Mouse (Mus musculus): ENCODE data around the gene Fam43b. TPM values are rescaled to one million over a fixed set of nuclear protein-coding genes. Genes with fewer than 3 reads are reported as not detected.

Gene Fam43b
- polyA plus RNA-seq, 1 experiment, result not detected

DNA sequence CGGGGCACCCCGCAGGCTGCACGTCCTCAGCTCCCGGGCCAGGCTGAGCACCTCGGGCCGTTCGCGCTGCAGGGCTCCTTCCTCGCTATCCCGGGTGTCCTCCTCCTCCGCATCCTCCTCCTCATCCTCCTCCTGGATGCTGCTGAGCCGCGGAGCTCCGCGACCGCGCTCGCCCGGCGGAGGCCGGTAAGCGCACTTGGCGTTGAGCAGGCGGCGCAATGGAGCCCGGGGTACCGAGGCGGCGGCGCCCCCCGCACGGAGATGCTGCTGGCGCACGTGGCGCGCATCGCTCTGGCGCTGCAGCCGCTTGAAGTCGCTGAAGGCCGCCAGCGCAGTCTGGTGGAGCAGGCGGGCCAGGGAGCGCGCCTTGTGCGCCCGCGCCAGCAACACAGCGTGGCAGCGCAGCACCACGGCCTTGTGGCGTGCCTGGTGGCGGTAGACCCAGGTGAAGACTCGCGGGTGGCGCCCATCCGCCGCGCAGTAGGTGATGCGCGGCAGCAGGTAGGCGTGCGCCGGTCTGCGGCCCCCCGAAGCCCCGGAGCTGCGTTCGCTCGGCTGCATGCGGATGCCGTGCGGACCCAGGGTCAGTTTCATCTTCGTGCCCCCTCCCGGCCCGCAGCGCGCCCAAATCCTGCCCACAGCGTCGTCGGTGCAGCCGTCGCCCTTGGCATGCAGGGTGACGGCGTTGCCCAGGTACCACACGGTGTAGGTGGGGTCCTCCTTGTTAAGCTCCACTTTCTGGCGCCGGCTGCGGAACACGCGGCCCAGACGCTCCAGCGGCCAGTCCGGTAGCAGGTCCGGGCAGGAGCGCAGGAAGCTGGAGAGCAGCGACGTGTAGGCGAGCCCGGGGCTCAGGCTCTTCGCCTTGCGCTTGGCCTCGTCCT, 999 bp downstream of the Fam43b start:
- H3K36me3 ChIP-seq (ENCODE audit: control insufficient read depth, insufficient read depth, low read length), result no peaks in the 10 kb centered on the region
- no peak overlapping the region for H3K4me3 ChIP-seq (ENCODE audit: insufficient read depth, low read depth, low read length)
- DNase-seq, result no peak
- H3K27ac ChIP-seq (ENCODE audit: insufficient read depth, low read depth, low read length), result no peak overlapping the region
- no peak for TF ChIP-seq POLR2A (IDR thresholded peaks at IDR 0.05; ENCODE audit: low read depth, low read length)
- no peak for TF ChIP-seq CTCF (conservative IDR thresholded peaks at IDR 0.05; ENCODE audit: insufficient read depth, insufficient read length, low read depth, low read length)
- 2% methylated on average over 103 of the region's 103 CpGs for WGBS
- no peaks in the 10 kb centered on the region for H3K4me1 ChIP-seq (ENCODE audit: control insufficient read depth, insufficient read depth, low read length)
- no peaks in the 10 kb centered on the region for H3K27me3 ChIP-seq (replicated peaks; ENCODE audit: control insufficient read depth, insufficient read depth, low read length)

GRCm38 (mm10) chr4:138393703-138394102, 2.6 kb downstream of the Fam43b start:
- Histone ChIP-seq H3K36me3 (ENCODE audit: control insufficient read depth, insufficient read depth, low read length) (no peaks in the 10 kb centered on the region), H3K27ac (ENCODE audit: insufficient read depth, low read depth, low read length) (no peak overlapping the region), H3K4me1 (ENCODE audit: control insufficient read depth, insufficient read depth, low read length) (no peaks in the 10 kb centered on the region), H3K27me3 (replicated peaks; ENCODE audit: control insufficient read depth, insufficient read depth, low read length) (no peaks in the 10 kb centered on the region), H3K4me3 (ENCODE audit: insufficient read depth, low read depth, low read length) (no peak overlapping the region)
- no peak for DNase-seq
- WGBS, result 62% methylated on average over 7 of the region's 7 CpGs
- TF ChIP-seq CTCF (conservative IDR thresholded peaks at IDR 0.05; ENCODE audit: insufficient read depth, insufficient read length, low read depth, low read length) (no peak), POLR2A (IDR thresholded peaks at IDR 0.05; ENCODE audit: low read depth, low read length) (no peak)

DNA sequence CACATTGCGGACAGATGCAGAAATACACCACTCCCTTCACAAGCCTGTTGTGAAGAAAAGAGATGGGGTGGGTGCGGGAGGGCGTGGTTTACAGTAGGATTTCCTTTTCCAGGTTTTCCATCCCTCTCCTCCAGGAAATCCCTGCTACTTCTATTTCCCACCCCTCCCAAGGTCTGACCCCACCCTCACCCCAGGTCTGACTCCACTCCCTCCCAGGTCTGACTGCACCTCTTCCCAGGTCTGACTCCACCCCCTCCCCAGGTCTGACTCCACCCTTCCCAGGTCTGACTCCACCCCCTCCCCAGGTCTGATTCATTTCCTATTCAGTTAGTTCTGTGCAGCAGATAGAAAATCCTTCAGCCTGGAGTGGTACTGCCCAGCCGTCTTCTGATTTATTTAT, 12.5 kb downstream of the Fam43b start:
- Histone ChIP-seq H3K4me3 (ENCODE audit: insufficient read depth, low read depth, low read length) (no peak overlapping the region), H3K27me3 (replicated peaks; ENCODE audit: control insufficient read depth, insufficient read depth, low read length) (no peaks in the 10 kb centered on the region), H3K27ac (ENCODE audit: insufficient read depth, low read depth, low read length) (no peak overlapping the region), H3K36me3 (ENCODE audit: control insufficient read depth, insufficient read depth, low read length) (no peaks in the 10 kb centered on the region), H3K4me1 (ENCODE audit: control insufficient read depth, insufficient read depth, low read length) (no peaks in the 10 kb centered on the region)
- WGBS, result 60% methylated on average over 4 of the region's 4 CpGs
- DNase-seq, result no peak
- no peak for TF ChIP-seq POLR2A (IDR thresholded peaks at IDR 0.05; ENCODE audit: low read depth, low read length)
- TF ChIP-seq CTCF (conservative IDR thresholded peaks at IDR 0.05; ENCODE audit: insufficient read depth, insufficient read length, low read depth, low read length), result no peak

- TF ChIP-seq POLR2A (IDR thresholded peaks at IDR 0.05; ENCODE audit: low read depth, low read length), result no peak
- TF ChIP-seq CTCF (conservative IDR thresholded peaks at IDR 0.05; ENCODE audit: insufficient read depth, insufficient read length, low read depth, low read length), result 0 out of 2 replicates have a peak, but pooled peaks have one; percentile 26
- DNase-seq, result no peak
- no peak overlapping the region for H3K27ac ChIP-seq (ENCODE audit: insufficient read depth, low read depth, low read length)
- no peaks in the 10 kb centered on the region for H3K36me3 ChIP-seq (ENCODE audit: control insufficient read depth, insufficient read depth, low read length)
- H3K27me3 ChIP-seq (replicated peaks; ENCODE audit: control insufficient read depth, insufficient read depth, low read length), result no peaks in the 10 kb centered on the region
- H3K4me1 ChIP-seq (ENCODE audit: control insufficient read depth, insufficient read depth, low read length), result peaks cover under 1% of the 10 kb centered on the region; the same call in 1 of the 2 replicates
- no peak overlapping the region for H3K4me3 ChIP-seq (ENCODE audit: insufficient read depth, low read depth, low read length)
- 77% methylated on average over 6 of the region's 6 CpGs for WGBS
These were observed 13.9 kb downstream of the Fam43b start for GRCm38 (mm10) chr4:138382462-138382861.

DNA sequence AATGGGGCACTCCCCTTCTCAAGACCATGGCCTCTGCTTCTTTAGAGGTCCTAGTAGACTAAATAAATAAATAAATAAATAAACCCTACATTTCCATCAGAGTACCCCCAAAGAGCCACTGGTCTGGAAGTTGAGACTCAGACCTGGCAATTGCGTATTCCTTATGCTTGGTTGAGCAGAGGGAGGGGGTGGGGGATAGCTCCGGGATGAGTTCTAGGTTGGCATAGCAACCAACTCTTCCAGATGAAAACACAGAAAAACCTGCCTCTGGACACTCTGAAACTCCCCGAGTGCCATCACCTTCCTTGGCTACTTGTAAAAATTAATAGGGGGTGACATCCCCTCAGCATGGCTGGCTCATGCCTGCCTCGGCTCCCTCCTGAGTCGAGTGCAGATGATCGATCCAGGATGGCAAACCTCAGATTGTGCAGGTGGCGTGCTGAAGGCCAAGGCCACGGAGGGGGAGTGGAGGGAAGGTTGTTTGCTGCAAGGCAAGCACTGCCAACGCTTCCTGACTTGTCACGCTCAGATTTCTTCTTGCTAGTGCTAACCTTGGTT, 16.1 kb downstream of the Fam43b start:
- H3K4me1 ChIP-seq (ENCODE audit: control insufficient read depth, insufficient read depth, low read length), result peaks cover 3% of the 10 kb centered on the region; the same call in 1 of the 2 replicates
- H3K4me3 ChIP-seq (ENCODE audit: insufficient read depth, low read depth, low read length), result no peak overlapping the region
- no peak overlapping the region for H3K27ac ChIP-seq (ENCODE audit: insufficient read depth, low read depth, low read length)
- no peak for DNase-seq
- no peaks in the 10 kb centered on the region for H3K36me3 ChIP-seq (ENCODE audit: control insufficient read depth, insufficient read depth, low read length)
- TF ChIP-seq POLR2A (IDR thresholded peaks at IDR 0.05; ENCODE audit: low read depth, low read length), result no peak
- TF ChIP-seq CTCF (conservative IDR thresholded peaks at IDR 0.05; ENCODE audit: insufficient read depth, insufficient read length, low read depth, low read length), result no peak
- WGBS, result 34% methylated on average over 10 of the region's 10 CpGs
- H3K27me3 ChIP-seq (replicated peaks; ENCODE audit: control insufficient read depth, insufficient read depth, low read length), result no peaks in the 10 kb centered on the region

- H3K27me3 ChIP-seq (replicated peaks; ENCODE audit: control insufficient read depth, insufficient read depth, low read length), result no peaks in the 10 kb centered on the region
- TF ChIP-seq CTCF (conservative IDR thresholded peaks at IDR 0.05; ENCODE audit: insufficient read depth, insufficient read length, low read depth, low read length) (peak; percentile 98), POLR2A (IDR thresholded peaks at IDR 0.05; ENCODE audit: low read depth, low read length) (no peak)
- H3K36me3 ChIP-seq (ENCODE audit: control insufficient read depth, insufficient read depth, low read length), result no peaks in the 10 kb centered on the region
- peak overlapping the region; percentile 17; the same call in 1 of the 2 replicates for H3K27ac ChIP-seq (ENCODE audit: insufficient read depth, low read depth, low read length)
- peak; percentile 91 for DNase-seq
- H3K4me1 ChIP-seq (ENCODE audit: control insufficient read depth, insufficient read depth, low read length), result peaks cover 3% of the 10 kb centered on the region; the same call in 1 of the 2 replicates
- 44% methylated on average over 14 of the region's 14 CpGs for WGBS
- H3K4me3 ChIP-seq (ENCODE audit: insufficient read depth, low read depth, low read length), result no peak overlapping the region
These were observed 17.1 kb downstream of the Fam43b start for GRCm38 (mm10) chr4:138379091-138379840.
